Mouse (Mus musculus): ENCODE measurements around the gene Exosc2.

Gene Exosc2

DNA sequence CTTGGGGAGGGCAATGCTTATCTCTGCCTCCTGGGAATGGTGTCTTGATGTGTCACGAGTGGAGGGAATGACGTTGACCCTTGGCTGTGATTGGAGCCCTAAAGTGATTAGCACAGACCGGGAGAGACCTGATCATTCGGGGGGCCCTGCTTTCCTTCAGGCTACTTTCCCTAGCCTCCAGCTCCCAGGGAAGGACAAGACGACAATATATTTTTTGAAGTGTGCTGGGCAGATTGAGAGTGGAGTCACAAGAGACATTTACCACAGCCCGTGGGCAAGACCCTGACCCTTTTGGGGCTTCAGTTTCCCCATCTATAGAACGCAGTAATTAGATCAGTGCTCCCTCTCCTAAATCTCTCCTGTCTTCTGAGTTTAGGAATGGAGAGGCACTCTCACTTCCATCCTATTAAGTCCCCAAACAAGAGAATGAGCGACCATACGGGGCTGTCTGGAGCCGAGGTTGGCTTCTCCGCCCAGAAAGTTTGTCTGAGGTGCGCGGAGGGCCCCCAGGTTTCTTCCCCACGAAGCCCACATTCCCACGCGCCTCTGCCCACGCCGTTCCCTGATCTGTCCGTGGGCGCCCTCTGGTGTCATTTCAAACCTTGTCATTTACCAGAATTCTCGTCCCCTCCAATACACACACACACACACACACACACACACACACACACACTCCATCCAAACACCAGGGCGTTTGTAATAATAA lies 15.5 kb upstream of the Exosc2 start:
- ChIA-PET CTCF (interaction anchor here (0.5 to 1.7 kb wide), 12 partner anchors 12 to 899 kb away, joined by 3 to 10 read pairs (median 3); no protein-coding TSS in a partner anchor), POLR2A (interaction anchor here in 2 of 4 experiments (0.6 to 1.2 kb wide), 12 partner anchors 9 to 237 kb away, joined by 3 to 4 read pairs (median 3); partner anchors contain the start of genes Exosc2 (in 1 of the 2) and Fubp3 (in 1 of the 2))

DNA sequence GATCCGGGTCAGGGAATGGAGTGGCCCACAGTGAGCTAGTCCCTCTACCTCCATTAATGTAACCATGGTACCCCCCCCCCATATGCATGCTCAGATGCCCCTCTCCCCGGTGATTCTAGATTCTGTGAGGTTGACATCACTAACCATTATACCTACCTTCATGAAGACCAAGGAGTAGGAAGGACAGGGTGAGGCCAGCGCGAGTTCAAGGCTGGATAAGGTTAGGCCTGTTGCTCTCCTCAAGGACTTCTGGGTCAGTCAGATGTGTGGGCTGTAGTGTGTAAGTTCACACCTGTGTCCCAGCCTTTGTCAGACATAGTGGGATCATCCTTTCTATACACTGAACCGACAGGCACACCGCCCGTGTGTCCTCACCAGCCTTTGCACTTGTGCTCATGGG lies 14.1 kb upstream of the Exosc2 start:
- POLR2A ChIA-PET = interaction anchor here (0.7 to 1.5 kb wide), 5 partner anchors 18 to 587 kb away, joined by 3 to 4 read pairs (median 3); no protein-coding TSS in a partner anchor
- CTCF ChIA-PET = interaction anchor here in 1 of 4 experiments (0.5 kb wide), 1 partner anchor 827 kb away, joined by 4 read pairs; no protein-coding TSS in a partner anchor

DNA sequence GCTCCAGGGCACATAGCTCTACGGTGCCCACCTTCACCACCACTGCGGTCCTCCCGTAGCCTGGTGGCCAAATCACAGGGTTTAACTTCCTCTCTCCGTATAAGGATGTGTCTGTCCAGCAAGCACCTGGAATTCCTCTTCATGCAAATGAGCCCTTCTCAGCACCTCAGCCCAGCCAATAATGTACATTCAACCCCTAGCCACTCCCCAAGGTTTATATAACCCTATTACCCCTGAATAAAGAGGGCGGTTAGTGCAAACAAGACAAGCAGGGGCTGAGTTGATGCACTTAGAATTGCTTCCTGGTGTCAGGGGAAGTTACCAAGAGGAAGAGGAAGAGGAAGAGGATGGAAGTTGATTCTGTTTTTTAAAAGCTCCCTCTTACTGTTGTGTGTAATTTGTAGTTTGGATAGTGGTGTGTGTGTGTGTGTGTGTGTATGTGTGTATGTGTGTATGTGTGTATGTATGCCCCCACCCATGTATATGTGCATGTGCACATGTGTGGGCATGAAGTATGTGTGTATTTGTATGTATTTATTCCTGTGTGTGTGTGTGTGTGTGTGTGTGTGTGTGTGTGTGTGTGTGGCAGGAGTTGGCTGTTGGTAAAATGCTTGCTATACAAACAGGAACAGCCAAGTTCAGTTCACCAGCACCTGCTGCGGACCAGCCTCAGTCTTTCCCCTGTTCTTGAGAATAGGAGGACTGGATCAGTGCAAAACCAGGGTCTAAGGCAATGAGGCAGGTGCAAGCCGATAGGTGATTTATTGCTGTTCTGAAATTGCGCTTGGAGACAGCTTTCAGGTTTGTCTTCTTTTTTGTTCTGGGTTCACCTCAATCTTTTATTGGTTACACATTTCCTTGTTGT lies 7.3 kb upstream of the Exosc2 start:
- ChIA-PET POLR2A (interaction anchor here in 2 of 4 experiments (0.7 to 1.6 kb wide), 4 partner anchors 7 to 275 kb away, joined by 3 to 6 read pairs (median 4); partner anchors contain the start of gene Exosc2 (in 1 of the 2)), CTCF (interaction anchor here in 1 of 4 experiments (0.7 to 1.0 kb wide), 2 partner anchors 181 to 547 kb away, joined by 3 to 4 read pairs; no protein-coding TSS in a partner anchor)

DNA sequence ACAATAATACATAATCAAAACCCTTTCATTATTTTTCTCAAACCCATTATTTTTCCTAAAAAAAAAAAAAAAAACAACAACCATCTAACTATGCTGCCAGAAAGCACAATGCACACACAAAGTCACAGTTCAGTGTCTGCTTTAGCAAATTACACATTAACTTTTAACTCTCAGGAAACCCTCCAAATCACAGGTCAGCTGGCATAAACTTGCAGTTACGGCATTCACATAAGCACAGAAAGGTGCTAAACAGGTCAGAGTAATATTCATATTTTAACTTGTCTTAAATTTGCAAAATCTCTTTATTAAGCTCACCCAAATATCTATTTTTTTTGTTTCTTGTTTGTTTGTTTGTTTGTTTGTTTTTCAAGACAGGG lies 6.7 kb upstream of the Exosc2 start:
- POLR2A ChIA-PET = interaction anchor here in 1 of 4 experiments (0.7 kb wide), 2 partner anchors 268 to 274 kb away, joined by 3 read pairs; no protein-coding TSS in a partner anchor
- CTCF ChIA-PET = interaction anchor here in 1 of 4 experiments (0.7 kb wide), 1 partner anchor 548 kb away, joined by 4 read pairs; no protein-coding TSS in a partner anchor

DNA sequence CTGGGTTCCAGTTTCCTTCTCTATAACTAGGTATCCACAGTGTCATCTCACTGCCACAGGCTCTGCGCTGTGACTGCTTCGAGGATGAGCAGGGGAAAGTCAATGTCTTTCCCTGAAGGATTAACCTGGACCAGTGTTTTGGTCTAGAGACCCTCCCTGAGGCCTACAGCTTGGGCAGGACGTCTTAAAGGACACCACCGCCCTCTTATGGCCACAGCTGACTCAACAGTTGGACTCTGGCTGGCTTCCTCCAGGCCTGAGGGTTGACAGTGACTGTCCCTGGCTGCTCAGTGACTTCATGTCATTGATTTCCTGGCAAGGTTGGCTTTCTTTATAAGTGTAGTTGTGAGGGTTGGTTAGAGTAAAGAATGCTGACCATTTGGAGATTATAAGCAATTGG lies 3.2 kb upstream of the Exosc2 start:
- ChIA-PET POLR2A (no interaction called here), CTCF (interaction anchor here (0.5 to 1.7 kb wide), 14 partner anchors 15 to 232 kb away, joined by 3 to 10 read pairs (median 3); no protein-coding TSS in a partner anchor)

DNA sequence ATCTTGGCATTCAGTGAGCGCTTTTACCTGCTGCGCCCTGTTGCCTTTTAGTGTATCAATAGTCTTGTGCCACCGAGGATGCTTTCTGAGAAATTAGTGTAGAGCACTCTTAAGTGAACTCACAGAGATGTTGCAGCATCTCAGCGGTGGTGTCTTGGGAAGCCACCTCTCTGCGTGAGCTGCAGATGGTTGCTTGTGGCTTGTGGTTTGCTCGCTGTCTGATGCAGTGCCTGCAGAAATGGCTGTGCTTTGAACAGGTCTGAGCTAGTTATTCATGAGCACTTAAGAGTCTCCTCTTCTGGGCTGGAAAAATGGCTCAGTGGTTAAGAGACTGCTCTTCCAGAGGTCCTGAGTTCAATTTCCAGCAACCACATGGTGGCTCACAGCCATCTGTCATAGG lies 8.1 kb downstream of the Exosc2 start:
- ChIA-PET CTCF (interaction anchor here (0.7 to 1.6 kb wide), 5 partner anchors 9 to 196 kb away, joined by 3 to 6 read pairs (median 3); partner anchors contain the start of gene Abl1 (in 2 of the 4)), POLR2A (interaction anchor here in 3 of 4 experiments (0.7 to 3.5 kb wide), 9 partner anchors 8 to 341 kb away, joined by 3 to 22 read pairs (median 7); partner anchors contain the start of genes Abl1 (in 3 of the 3) and Exosc2 (in 2 of the 3))

DNA sequence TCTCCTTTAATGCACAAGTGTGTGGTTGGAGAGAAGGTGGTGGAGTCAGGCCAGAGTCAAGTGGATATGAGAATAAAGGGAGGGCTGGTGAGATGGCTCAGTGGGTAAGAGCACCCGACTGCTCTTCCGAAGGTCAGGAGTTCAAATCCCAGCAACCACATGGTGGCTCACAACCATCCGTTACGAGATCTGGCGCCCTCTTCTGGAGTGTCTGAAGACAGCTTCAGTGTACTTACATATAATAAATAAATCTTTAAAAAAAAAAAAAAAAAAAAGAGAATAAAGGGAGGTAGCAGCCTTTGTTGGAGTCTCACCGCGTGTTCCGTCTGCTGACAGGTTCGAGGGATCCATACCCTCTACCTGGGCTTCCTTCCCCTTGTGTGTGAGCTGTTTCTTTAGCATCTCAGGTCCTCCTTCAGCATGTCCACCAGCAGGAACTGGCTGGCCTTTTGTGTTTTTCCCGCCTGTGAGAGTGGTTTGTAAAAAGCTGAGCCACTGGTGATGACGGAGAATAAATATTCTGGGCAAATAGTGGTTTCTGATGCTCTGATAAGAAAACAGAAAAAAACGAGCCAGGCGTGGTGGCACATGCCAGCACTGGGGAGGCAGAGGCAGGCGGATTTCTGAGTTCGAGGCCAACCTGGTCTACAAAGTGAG lies 10.7 kb downstream of the Exosc2 start:
- ChIA-PET CTCF (interaction anchor here (0.6 to 1.2 kb wide), 16 partner anchors 12 to 742 kb away, joined by 3 to 5 read pairs (median 3); no protein-coding TSS in a partner anchor), POLR2A (interaction anchor here (0.6 to 4.9 kb wide), 10 partner anchors 7 to 663 kb away, joined by 3 to 30 read pairs (median 4); no protein-coding TSS in a partner anchor)

DNA sequence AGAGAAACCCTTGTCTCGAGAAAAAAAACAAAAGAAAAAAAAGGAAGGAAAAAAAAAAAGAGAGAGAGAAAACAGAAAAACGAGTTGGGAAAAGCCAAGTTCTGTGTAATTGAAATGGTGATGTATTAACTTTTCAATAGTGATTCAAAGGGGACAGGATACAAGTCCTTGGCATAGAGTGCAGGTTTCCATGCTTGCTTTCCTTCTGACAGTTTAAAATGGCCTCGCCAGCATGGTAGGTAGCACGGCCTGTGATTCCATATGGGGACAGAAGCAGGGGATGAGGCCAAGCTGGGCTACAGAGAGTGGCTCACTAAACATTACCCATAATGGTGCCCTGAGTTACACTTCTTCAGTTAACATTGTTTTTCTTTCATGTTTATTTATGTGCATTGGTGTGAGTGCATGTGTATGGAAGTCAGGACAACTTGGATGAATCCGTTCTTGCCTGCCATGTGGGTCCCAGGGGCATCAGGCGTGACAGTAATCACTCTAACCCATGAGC lies 11.3 kb downstream of the Exosc2 start:
- CTCF ChIA-PET = interaction anchor here in 3 of 4 experiments (0.6 to 1.2 kb wide), 9 partner anchors 25 to 740 kb away, joined by 3 to 5 read pairs (median 3); no protein-coding TSS in a partner anchor
- POLR2A ChIA-PET = interaction anchor here in 2 of 4 experiments (0.7 to 4.9 kb wide), 3 partner anchors 8 to 663 kb away, joined by 3 to 30 read pairs (median 4); no protein-coding TSS in a partner anchor

DNA sequence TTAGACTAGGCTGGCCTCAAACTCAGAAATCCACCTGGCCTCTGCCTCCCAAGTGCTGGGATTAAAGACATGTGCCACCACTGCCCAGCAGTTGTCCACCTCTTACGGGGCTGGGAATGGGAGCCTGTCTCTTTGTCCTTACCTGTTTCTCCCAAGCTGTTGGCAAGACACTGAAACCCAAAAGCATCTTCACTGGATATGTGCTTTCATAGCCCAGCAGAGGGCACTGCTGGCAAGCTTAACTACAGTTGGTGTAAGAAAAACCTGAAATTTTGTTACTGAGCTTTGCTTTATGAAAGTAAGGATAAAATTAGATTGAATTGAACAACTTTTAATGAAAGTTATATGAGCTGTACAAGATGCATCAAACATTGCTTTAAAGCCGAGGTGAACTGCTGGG lies 13.2 kb downstream of the Exosc2 start:
- CTCF ChIA-PET = interaction anchor here (0.5 to 2.4 kb wide), 45 partner anchors 8 to 460 kb away, joined by 3 to 15 read pairs (median 4); partner anchors contain the start of gene Exosc2 (in 2 of the 4)

DNA sequence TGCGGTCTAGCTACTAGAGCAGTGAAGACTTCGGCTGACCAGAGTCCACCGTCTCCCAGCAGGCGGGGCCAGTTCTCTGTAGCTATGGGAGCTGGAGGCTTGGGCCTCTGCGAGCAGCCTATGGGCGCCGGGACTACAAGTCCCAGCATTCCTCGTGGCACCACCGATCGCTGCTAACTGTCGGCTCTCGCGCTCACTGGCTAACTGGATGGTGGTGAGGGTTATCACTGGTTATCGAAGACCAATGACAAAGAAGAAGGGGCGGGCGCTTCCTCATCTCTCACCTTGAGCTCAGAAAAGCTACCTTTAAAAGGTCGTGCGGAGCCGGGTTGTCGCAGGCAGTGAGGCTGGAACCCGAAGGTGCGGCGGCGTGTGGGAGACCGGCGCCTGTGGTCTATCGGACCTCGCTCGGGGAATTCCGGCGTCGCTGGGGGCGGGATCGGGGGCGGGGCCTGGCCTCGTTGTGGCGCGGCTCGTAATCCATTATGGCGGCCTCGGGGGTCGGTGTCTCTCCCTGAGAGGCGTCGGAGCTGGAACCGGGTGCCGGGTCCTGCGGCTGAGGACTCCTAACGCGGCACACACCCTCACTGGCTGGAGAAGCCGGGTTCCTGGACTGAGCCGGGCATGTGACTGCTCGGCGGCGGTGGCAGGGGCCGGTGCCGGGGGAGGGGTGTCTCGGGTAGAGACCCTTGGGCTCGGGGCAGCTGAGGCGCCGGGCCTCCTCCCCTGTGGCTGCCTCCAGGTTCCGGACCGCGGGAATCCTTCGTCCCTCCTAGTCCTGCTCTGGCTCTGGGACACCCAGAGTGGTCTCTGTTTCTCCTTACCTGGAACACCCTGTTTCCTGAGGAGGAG lies 17.8 kb downstream of the Exosc2 start, which contains the start of gene Abl1:
Gene Abl1 (plus strand): TSS at position 303 of the 852 bp plus-strand sequence.
- ChIA-PET POLR2A (interaction anchor here (0.6 to 2.3 kb wide), 85 partner anchors 8 to 882 kb away, joined by 3 to 22 read pairs (median 4); partner anchors contain the start of genes Exosc2 (in 4 of the 4), Ass1 (in 2 of the 4), Dpm2 (in 1 of the 4) and Fubp3 (in 1 of the 4)), CTCF (interaction anchor here (0.6 to 2.0 kb wide), 22 partner anchors 9 to 713 kb away, joined by 3 to 14 read pairs (median 4); no protein-coding TSS in a partner anchor)

More for the DNA sequence above, 13.2 kb downstream of the Exosc2 start:
- POLR2A ChIA-PET = interaction anchor here in 3 of 4 experiments (0.6 to 4.9 kb wide), 22 partner anchors 8 to 1080 kb away, joined by 3 to 30 read pairs (median 4); partner anchors contain the start of gene Exosc2 (in 2 of the 3)

DNA sequence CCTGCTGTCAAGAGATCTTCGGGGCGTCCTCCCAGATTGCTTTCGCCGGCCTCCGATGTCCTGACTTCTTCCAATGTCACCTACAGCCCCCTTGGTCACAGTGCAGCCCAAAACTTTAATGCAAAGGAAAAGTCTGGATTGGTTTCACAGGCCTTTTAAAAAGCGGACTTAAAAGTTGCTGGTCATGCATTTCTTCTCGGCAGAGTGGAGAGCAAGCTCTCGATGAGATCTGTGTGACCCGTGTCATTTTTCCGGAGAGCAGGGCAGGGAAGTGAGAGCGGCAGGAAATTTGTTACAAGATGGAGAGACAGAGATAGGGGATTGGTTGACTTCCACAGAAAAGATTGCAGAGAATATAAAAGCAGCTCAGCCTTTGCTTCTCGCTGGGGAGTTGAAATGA lies 18.5 kb downstream of the Exosc2 start:
- ChIA-PET POLR2A (interaction anchor here in 3 of 4 experiments (0.7 to 2.3 kb wide), 31 partner anchors 9 to 762 kb away, joined by 3 to 22 read pairs (median 4); partner anchors contain the start of genes Exosc2 (in 3 of the 3), Ass1 (in 1 of the 3), Qrfp (in 1 of the 3) and Slc25a25 (in 1 of the 3)), CTCF (interaction anchor here in 2 of 4 experiments (1.2 to 2.0 kb wide), 5 partner anchors 11 to 228 kb away, joined by 4 to 14 read pairs (median 5); no protein-coding TSS in a partner anchor)

DNA sequence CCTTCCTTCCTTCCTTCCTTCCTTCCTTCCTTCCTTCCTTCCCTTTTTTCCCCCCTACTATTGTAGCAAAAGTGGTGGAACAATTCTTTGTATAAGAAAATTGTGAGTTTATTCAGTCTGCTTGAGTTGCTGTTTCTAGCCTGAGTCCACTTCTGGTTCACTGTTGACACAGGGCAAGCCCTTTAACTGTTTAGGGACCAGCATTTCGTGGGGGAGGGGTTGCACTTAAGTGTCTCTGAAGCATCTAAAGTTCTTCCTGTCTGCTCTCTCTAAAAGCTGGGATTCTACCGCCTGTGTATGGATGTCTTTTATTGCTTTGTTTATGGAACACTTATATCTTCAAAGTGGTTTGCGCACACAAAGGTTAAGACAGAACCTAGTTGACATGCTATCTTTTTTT lies 19.5 kb downstream of the Exosc2 start:
- CTCF ChIA-PET = no interaction called here

DNA sequence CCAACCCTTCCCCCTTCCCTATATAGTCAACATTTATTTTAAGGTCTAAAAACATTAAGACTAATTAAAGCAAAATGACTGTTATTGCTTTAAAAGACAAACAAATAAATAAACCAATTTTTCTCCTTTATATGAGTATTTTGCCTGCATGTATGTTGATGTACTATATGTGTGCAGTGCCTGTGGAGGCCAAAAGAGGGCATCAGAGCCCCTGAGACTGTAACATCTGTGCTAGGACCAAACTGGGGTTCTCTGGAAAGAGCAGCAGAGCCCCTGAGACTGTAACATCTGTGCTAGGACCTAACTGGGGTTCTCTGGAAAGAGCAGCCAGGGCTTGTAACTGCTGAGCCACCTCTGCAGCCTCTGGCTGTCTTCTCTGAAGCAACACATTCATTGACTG lies 27.7 kb downstream of the Exosc2 start:
- ChIA-PET CTCF (interaction anchor here in 2 of 4 experiments (0.6 to 0.8 kb wide), 4 partner anchors 20 to 436 kb away, joined by 3 to 4 read pairs (median 3); no protein-coding TSS in a partner anchor), POLR2A (interaction anchor here in 1 of 4 experiments (1.1 kb wide), 1 partner anchor 10 kb away, joined by 3 read pairs; the partner anchor contains the start of gene Abl1)

More for the DNA sequence above, 19.5 kb downstream of the Exosc2 start:
- POLR2A ChIA-PET = interaction anchor here in 2 of 4 experiments (0.6 to 2.3 kb wide), 2 partner anchors 10 to 206 kb away, joined by 3 to 12 read pairs; no protein-coding TSS in a partner anchor

DNA sequence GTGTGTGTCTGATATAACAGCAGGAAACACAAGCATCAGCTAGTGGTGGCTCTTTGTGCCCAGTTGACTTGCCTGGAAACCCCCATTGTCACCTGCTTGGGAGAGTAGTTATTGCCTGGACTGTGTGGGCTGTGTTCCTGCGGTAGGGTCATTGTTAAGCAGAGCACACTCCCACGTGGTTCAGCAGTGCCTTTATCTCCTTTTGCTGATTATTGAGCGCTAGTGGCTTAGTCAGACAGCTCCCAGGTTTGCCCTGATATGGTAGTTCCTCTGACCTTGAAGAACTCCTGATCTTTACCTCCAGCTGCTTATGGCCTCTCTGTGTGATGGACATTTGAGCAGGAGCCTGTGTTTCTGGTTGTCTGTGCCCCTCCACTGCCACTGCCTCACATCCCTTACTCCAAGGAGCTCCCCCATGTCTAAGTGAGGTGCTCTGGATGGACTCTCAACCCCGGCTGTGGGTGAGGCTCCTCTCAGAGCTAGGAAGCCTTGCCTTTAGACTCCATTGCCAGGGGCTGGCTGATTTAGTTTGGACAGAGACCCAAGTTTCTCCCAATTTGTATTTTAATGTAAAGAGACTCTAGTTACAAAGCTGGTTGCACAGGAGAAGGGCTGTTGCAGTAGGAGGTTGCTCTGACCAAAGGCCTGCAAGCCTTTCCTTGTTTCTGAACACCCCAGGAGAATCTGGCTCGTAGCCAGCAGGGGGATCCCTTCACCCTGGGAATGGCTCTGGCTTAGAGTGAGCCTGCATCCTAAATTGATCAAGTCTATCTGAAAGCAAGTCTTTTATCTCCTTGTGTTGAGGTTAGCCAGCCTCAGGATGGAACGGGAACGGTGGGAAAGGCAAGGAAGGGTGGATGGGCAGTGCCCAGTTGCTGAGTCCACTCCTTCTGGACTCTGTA lies 30.3 kb downstream of the Exosc2 start:
- ChIA-PET CTCF (interaction anchor here (0.5 to 2.7 kb wide), 22 partner anchors 10 to 217 kb away, joined by 3 to 14 read pairs (median 4); partner anchors contain the start of genes Abl1 (in 2 of the 4) and Lamc3 (in 1 of the 4)), POLR2A (interaction anchor here in 3 of 4 experiments (0.7 to 2.6 kb wide), 20 partner anchors 12 to 536 kb away, joined by 3 to 22 read pairs (median 4); partner anchors contain the start of genes Abl1 (in 2 of the 3) and Nup214 (in 1 of the 3))

DNA sequence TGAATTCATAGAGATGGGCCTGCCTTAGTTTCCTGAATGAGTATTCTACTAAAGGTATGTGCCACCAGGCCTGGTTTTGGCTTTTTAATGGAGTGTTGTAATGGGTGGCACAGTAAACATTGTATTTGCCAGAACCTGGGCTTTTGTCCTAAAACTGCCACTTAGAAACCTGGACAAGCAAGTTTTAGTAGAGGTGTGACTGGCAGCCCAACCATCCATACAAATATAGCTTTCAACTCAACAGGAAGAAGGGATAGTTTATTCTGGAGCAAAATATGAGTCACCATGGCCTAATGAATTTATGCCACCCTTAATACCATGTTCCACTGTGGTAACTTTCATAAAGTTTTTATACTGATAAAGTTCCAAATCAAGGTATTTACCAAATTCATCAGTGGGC lies 32.7 kb downstream of the Exosc2 start:
- POLR2A ChIA-PET = interaction anchor here in 1 of 4 experiments (0.6 kb wide), 1 partner anchor 16 kb away, joined by 5 read pairs; no protein-coding TSS in a partner anchor
- CTCF ChIA-PET = no interaction called here

Measured in embryonic stem cell, embryonic (primary cell).